Mouse (Mus musculus) brain, embryonic 14.5 days (tissue): Measurements from ENCODE around the gene Uba52.

Source experiments
- CTCF ChIP-seq: fragments of 200-500 bp; IDR thresholded peaks from 2 replicates; pipeline ENCODE4 v1.5.1; 2012; ENCODE audit warnings: inconsistent platforms, mild to moderate bottlenecking, moderate library complexity, borderline replicate concordance; ENCODE audit not compliant: insufficient read depth, insufficient read length; ENCODE audit errors: extremely low read depth
- POLR2A ChIP-seq: fragments of 200-500 bp; IDR thresholded peaks from 2 replicates; pipeline ENCODE4 v1.6.1; 2012; ENCODE audit warnings: mild to moderate bottlenecking, inconsistent platforms, borderline replicate concordance; ENCODE audit not compliant: poor library complexity, insufficient read depth, insufficient read length, severe bottlenecking; ENCODE audit errors: extremely low read depth

DNA sequence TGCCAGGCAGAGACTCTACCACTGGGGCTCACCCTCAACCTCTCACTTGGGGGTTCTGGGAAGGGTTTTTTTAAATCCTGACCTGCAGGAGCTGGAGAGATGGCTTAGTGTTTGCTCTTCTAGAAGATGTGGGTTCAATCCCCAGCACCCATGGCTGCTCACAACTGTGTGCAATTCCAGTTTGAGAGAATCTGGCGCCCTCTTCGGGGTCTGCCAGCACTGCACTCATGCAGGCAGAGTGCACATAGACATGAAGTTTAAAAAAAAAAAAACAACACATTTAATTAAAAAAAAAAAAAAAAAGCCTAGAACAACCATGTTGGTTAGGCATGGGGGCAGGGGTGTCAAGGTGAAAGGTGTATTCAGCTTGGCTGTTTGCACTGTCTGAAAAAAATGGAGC is 19.7 kb upstream of the Uba52 start:
- TF ChIP-seq CTCF (no peak), POLR2A (no peak)
